Mouse (Mus musculus) hindlimb bud, embryonic 11.5 days (tissue): ENCODE measurements around the gene Rnf225.

Source experiments
- DNase-seq: peaks from one replicate; pipeline ENCODE4 v3.0.0-alpha.2; 2012; ENCODE audit warnings: low read depth, low spot score; ENCODE audit errors: extremely low spot score

The Rnf225 gene

GRCm38 (mm10) chr7:12980291-12980690 lies 53.1 kb downstream of the Rnf225 start:
- no peak for DNase-seq
